Mouse (Mus musculus) megakaryocyte-erythroid progenitor cell, adult 5 weeks (primary cell): ENCODE measurements around the gene Prr14. TPM values are rescaled to one million over a fixed set of nuclear protein-coding genes. Genes with fewer than 3 reads are reported as not detected.

Experiments used
- polyA plus RNA-seq: library from polyadenylated mRNA; stranded (reverse); fragments of >175 nt; gene quantifications from 2 replicates; pipeline ENCODE4 v1.2.3, GENCODE M21; 2012

Prr14 gene
- 92.8 and 98.3 TPM in 2 replicates for polyA plus RNA-seq

GRCm38 (mm10) chr7:127459311-127459710 is at the start of gene Prr14:
Prr14 (plus strand) TSS chr7:127459611.

GRCm38 (mm10) chr7:127421388-127422191 is 37.8 kb upstream of the Prr14 start, which contains the start of gene Zfp688:
Zfp688 (minus strand) TSS chr7:127422068.

GRCm38 (mm10) chr7:127448521-127449300 is 10.7 kb upstream of the Prr14 start, which contains the start of gene Zfp689:
Zfp689 (minus strand) TSS chr7:127449158.

GRCm38 (mm10) chr7:127478635-127479317 is 19.4 kb downstream of the Prr14 start, which contains the start of gene Fbrs:
Fbrs (plus strand) TSS chr7:127479199.

GRCm38 (mm10) chr7:127511808-127512230 is 52.4 kb downstream of the Prr14 start, which contains the start of gene Srcap:
Srcap (plus strand) TSS chr7:127511983.

GRCm38 (mm10) chr7:127519284-127519683 is 59.9 kb downstream of the Prr14 start, which contains the start of gene Gm42715:
Gm42715 (plus strand) TSS chr7:127519584.

Other genes with a start within 250 kb of the Prr14 start
- gene Zfp553, start 226.6 kb upstream of the Prr14 start, polyA plus RNA-seq, result 21.1 and 24.7 TPM in 2 replicates
- gene Sept1, start 226.5 kb upstream of the Prr14 start, polyA plus RNA-seq, result 148 and 225 TPM in 2 replicates
- 82.3 and 89.5 TPM in 2 replicates for gene Zfp771, start 215.3 kb upstream of the Prr14 start, polyA plus RNA-seq
- gene Dctpp1, start 198.9 kb upstream of the Prr14 start, polyA plus RNA-seq, result 154 and 169 TPM in 2 replicates
- gene Sephs2, start 185.6 kb upstream of the Prr14 start, polyA plus RNA-seq, result 27.0 and 35.1 TPM in 2 replicates
- 25.1 and 29.6 TPM in 2 replicates for gene Itgal, start 163.4 kb upstream of the Prr14 start, polyA plus RNA-seq
- gene Zfp768, start 114.0 kb upstream of the Prr14 start, polyA plus RNA-seq, result 29.2 and 33.9 TPM in 2 replicates
- gene Zfp747, start 83.6 kb upstream of the Prr14 start, polyA plus RNA-seq, result 5.6 and 7.2 TPM in 2 replicates
- 0.43 and 0.74 TPM in 2 replicates for gene 9130019O22Rik, start 72.4 kb upstream of the Prr14 start, polyA plus RNA-seq
- 8.6 and 11.3 TPM in 2 replicates for gene E430018J23Rik, start 66.0 kb upstream of the Prr14 start, polyA plus RNA-seq
- gene Zfp764, start 52.8 kb upstream of the Prr14 start, polyA plus RNA-seq, result 1.5 and 1.8 TPM in 2 replicates
- gene Zfp688, start 37.5 kb upstream of the Prr14 start, polyA plus RNA-seq, result 11.3 and 11.9 TPM in 2 replicates
- gene Zfp689, start 10.5 kb upstream of the Prr14 start, polyA plus RNA-seq, result 11.6 and 13.2 TPM in 2 replicates
- gene Fbrs, start 19.6 kb downstream of the Prr14 start, polyA plus RNA-seq, result 625 and 719 TPM in 2 replicates
- 35.3 and 51.2 TPM in 2 replicates for gene Srcap, start 52.4 kb downstream of the Prr14 start, polyA plus RNA-seq
- gene Gm42715, start 60.0 kb downstream of the Prr14 start, polyA plus RNA-seq, result 30.8 and 43.6 TPM in 2 replicates
- gene Tmem265, start 101.8 kb downstream of the Prr14 start, polyA plus RNA-seq, result 1.3 and 2.0 TPM in 2 replicates
- 75.3 and 94.9 TPM in 2 replicates for gene Phkg2, start 113.7 kb downstream of the Prr14 start, polyA plus RNA-seq
- 2.8 and 5.3 TPM in 2 replicates for gene Ccdc189, start 129.0 kb downstream of the Prr14 start, polyA plus RNA-seq
- gene Rnf40, start 129.2 kb downstream of the Prr14 start, polyA plus RNA-seq, result 51.4 and 68.4 TPM in 2 replicates
- gene Zfp629, start 156.2 kb downstream of the Prr14 start, polyA plus RNA-seq, result 22.5 and 24.1 TPM in 2 replicates
- gene Bcl7c, start 249.3 kb downstream of the Prr14 start, polyA plus RNA-seq, result 698 and 704 TPM in 2 replicates